Mouse (Mus musculus) gastrocnemius, postnatal 36 days (tissue): Measurements from ENCODE around the gene Epha4. TPM values are rescaled to one million over a fixed set of nuclear protein-coding genes. Genes with fewer than 3 reads are reported as not detected.

Experiments
- DNase-seq, 2 experiments: peaks; one replicate each; pipeline ENCODE4 v3.0.0; 2022
- intact Hi-C: fragments of 180-260 bp; cut with DNase I; formaldehyde crosslinking; loops from one replicate; pipeline ENCODE4 v1.15.1; 2025
- total RNA-seq, 2 experiments: library from RNA; stranded (reverse); gene quantifications; 2 replicates each; pipeline ENCODE4 v1.2.3; 2021

The Epha4 gene
- total RNA-seq, 2 experiments from 2014 or later: 1.5 to 2.0 TPM

- intact Hi-C loops: no loop called here
- no peak for DNase-seq
These were observed 26.9 kb downstream of the Epha4 start for GRCm38 (mm10) chr1:77487856-77488462.

DNA sequence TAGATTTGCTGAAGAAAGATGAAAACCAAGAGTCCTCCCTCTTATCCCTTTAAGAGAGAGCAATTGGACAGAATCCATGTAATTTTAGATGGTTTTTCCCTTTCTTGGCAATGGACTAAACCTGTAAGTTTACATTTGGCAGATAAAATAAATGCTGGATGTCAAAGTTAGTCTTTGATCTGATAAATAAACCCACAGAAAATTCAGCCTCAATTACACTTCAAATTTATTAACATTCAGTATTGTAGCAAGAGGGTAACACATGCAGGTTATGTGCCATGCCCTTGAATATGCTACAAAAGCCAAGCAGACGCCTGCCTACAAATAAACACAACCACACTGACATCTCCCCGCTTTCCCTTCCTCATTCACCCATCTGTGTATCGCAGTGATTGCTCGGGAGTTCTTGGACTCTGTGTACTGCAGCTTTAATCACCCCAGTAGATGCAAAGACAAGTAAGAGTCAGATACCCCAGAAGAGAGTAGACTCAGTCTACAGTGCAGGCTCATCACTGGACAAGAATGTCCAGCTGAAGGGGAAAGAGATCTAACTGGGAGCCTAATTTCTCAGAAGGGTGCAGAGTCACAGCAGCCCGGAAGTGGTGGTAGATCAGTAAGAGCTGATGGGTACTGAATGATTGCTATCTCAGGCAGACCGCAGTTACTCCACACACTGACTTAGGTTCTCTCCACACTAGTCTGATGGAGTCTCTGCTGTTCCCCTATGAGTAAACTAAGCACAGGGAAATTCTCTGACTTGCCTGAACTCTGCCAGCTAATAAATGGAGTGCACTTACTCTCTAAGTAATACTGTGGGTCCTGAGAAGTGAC lies 29.9 kb downstream of the Epha4 start:
- intact Hi-C loops: no loop called here
- no peak for DNase-seq

DNA sequence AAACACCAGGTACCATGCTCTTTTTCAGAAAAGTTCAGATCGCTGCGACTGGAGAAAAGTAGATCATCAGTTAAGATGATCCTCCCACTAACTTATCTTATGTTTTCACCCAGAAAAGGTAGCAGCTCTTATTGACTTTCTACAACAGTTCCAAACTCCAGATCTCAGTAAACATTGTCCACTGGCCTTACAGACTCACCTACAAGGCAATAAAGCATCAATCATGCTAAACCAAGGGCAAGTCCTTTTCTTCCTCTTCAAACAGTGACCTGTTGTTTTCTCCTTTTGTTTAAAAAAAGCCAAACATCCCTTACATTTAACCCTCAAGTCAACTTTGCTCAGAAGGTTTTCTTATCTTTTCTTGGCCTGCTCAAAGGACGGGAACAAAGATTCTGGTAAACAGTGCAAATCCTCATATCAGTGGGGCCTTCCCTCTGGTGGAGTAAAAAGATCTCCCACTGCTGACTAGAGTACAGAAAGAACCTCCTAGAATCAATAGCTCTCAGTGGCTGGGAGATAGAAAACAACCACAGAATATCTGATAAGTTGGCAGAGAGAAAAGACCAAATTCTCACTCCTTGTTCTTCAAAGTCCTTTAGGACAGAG lies 39.0 kb downstream of the Epha4 start:
- intact Hi-C loops: no loop called here
- DNase-seq: no peak

DNA sequence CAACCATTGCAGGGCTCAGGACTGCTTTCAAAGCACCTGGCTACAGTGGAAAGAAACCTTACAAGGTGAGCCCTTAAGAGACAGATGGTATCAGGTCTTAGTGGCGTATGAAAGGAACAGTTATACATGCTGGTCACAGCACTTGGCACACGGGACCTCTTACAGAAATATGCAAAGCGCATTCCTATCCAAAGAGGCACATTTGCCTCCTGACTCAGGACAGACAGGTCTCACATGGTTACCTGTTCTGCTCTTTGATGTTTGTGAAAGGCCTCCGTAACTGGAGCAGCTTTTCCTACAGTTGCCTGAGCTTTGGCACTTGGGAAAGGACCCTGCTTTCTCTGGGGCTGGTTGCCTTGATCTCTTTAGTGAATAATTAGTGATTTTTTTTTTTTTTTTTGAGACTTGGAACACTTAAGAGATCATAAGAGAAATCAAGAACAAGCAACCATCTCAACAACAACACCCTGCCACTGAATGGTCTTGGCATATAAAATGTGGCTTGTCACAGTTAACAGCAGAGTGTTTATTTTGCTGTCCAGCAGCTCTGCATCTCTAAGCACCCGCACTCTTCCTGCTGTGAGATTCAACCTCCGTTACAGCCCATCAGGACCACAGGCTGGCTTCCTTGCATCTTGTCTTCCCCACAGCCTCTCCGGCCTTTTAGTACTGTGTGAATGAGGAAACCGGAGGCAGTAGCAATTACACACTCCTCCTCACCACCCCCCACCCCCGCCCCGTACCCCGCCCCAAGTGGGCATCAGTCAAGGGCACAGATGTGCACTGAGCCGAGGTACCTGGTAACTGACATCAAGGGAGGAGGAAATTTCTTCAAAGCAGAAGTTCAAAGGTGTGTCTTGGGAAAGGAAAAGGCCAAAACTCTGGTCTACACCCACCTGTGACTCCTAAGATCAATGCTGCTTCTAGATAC lies 41.2 kb downstream of the Epha4 start:
- no peak for DNase-seq
- intact Hi-C loops: no loop called here

GRCm38 (mm10) chr1:77472566-77472965 lies 42.3 kb downstream of the Epha4 start:
- no peak for DNase-seq
- intact Hi-C loops: no loop called here

DNA sequence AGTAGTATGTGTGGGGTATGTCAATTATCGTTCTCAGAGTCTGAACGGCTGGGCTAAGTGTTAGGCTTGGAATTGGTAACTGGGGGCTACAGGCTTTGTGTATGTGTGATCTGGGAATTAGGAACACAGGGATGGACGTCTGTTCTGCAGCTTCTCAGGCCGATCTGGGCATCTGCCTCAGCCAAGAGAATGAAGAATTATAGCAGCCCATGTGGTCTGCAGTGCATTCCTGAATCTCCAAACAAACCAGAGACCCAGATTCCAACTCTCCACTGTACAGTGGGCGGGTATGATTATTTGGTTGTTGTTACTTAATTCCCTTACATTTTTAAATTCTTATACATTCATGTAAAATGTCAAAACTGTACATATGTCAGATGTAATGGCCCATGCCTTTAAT lies 43.4 kb downstream of the Epha4 start:
- DNase-seq: no peak
- intact Hi-C loops: no loop called here

GRCm38 (mm10) chr1:77471037-77471436 lies 43.9 kb downstream of the Epha4 start:
- no peak for DNase-seq
- intact Hi-C loops: no loop called here

DNA sequence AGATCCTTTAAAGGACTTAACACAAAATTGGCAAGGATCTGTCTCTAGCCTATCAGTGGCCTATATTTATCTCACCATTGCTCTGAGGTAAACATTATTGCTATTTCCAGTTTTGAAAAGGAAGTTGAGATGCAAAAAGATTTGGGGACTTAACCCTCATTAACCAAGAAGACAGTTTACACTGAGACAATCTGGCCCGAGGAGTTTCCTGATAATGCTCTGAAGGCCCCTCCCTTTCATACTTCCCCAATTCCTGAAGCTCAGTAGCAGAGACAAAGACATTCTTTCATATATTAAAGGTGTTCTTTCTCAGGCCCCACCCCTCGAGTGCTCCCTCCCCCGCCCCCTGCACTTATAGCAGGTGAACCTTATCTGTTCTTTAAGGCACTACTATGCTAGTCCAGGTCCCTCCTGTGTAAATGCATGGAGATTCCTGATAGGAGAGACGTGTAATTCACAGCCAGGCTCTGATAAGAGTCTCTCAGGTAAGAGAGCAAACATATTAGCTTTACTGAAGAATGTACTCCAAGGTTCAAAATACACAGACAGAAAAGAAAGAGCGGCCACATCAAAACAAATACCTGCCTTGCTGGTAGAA lies 46.1 kb downstream of the Epha4 start:
- intact Hi-C loops: no loop called here
- no peak for DNase-seq

DNA sequence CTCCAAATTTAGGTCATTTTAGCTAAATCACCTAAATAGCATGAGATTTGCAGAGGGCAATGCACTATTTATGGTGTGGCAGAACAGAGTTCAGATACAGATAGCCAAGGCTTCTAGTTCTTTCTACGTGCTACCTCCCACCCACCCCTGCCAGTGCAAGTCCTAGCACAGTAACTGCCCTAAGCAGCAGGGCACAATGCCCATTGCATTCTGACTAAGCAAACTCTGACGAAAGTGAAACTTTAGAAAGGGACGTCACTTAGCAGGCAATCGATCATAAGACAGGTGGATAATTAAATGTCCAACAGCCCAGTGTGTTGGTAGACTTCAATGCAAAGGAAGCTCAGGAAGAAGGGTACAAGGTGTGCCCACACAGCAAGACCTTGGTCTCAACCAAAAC lies 49.4 kb downstream of the Epha4 start:
- DNase-seq: no peak
- intact Hi-C loops: no loop called here

- DNase-seq: no peak
- intact Hi-C loops: no loop called here
These were observed 50.8 kb downstream of the Epha4 start for GRCm38 (mm10) chr1:77464108-77464507.

GRCm38 (mm10) chr1:77461877-77462615 lies 52.8 kb downstream of the Epha4 start:
- no peak for DNase-seq

GRCm38 (mm10) chr1:77460831-77461629 lies 53.9 kb downstream of the Epha4 start:
- intact Hi-C loops: no loop called here
- DNase-seq: no peak

More at GRCm38 (mm10) chr1:77461877-77462615, 52.8 kb downstream of the Epha4 start:
- intact Hi-C loops: loop anchor here (2.0 kb wide), 1 partner anchor 53 kb away; the partner anchor contains the start of gene Epha4

DNA sequence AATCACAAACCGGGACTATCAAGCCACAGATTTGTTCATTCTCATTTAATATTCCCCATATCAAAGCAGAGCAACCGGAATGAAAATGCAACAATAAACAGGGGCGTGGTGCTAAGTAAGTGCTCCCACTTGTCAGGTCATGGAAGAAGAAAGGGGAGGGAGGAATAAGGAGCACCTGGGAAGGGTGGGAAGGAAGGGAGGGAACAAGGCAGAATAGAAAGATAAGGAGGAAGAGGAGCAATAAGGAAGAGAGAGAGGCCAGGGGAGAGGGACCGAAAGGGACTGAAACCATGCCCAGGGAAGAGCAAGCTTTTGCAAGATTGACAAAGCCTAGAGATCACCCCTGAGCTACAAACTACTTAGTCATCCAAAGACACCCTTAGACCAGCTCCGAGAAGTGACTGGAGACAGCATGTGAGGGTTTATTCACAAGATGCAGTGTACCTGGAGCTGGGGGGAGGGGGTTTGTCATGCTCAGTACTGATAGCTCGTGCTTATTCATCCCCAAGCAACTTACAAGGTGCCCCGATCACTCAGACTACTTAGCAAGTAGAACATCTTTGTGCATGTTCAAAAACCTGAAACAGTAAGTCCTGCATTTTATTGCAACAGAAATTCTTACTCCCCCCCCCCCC lies 56.0 kb downstream of the Epha4 start:
- no peak for DNase-seq
- intact Hi-C loops: no loop called here

- DNase-seq: no peak
- intact Hi-C loops: no loop called here
These were observed 57.5 kb downstream of the Epha4 start for GRCm38 (mm10) chr1:77457446-77457800.

DNA sequence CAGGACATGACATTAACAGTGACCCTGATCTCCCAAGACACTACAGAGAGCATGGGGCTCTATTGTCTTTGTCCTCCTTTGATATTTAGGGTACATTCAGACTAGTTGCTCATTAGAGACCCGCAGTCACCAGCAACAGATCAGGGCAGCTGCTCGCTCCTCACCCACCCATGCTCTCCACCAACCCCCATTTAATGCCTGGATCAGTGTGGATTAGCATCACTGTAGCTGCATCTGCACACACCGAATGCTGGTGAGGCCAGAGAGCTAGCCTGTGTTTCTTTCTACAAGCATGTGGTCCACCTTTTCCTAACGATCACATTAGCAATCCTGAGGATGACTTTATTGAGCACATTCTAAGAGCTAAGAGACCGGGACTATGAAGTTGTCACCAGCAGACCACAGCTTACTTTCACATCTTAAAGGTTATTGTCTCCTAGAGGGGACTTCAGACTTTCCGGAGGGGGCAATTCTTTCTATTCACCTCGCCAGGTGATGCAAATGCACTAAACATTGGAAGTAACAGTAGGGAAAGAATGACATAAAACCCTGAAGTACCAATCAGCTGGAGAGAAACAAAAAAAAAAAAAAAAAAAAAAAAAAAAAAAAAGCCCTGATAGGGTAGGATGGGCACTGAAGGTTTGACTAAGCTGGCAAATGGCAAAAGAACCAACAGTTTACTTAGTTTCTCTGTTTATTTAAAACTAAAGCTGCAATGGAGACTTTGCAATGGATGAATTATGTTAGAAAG lies 58.0 kb downstream of the Epha4 start:
- intact Hi-C loops: no loop called here
- no peak for DNase-seq

DNA sequence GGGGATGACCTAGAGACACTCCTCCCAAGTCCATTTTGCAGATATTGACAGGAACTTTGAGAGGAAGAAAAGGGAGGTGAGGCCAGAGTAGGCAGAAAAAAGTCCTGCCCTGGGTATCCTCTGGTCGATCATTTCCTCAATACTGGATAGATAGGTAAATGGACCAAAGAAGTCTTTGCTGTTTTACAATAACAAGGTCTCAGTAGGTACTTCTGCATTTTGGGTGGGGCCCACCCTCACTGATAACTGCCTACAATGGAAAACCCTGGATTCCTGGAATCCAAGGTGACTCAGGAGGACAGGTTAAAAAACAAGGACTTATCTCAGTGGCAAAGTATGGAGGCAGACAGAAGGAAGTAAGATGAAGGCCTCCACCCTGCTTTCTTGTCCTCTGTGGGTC lies 61.1 kb downstream of the Epha4 start:
- intact Hi-C loops: no loop called here
- DNase-seq: no peak

DNA sequence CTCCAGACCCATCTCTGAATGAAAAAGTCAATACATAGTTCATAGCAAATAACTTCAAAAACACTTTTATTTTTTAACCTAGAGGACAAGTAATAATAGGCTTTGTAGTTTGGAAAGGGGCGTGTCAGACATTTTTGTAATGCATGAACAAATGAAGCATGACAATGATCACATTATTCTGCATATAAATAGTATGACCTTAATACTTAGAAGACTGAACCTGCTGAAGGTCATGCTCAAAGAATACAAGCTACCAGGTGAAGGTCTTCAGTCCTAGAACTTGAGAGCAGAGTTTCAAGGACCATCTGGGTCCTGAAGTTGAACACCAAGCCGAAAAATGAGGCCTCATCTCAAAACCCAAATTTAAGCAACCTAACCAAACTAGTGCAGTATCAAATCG lies 62.2 kb downstream of the Epha4 start:
- intact Hi-C loops: no loop called here

DNA sequence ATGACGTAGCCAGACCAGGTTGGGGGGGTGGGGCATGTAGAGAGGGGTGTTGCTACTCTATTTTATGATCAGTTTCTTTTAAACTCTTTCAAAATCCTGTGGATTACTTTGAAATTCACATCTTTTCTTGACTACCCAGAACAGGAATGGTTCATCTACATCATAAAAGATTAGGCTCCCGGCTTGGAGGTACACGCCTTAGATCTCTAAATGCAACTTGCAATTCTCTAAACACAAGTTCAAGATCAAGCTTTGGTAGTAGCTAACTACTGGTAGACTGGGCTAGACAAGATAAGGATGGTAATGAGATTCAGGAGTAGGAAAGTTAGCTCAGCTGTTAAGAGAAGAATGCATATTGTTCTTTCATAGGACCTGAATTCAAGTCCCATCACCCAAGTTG lies 63.3 kb downstream of the Epha4 start:
- DNase-seq: no peak
- intact Hi-C loops: no loop called here

More for the DNA sequence above, 62.2 kb downstream of the Epha4 start:
- DNase-seq: no peak
